Comparison of ENCODE assay signal across 19 mouse cellular contexts in the genomic region with DNA sequence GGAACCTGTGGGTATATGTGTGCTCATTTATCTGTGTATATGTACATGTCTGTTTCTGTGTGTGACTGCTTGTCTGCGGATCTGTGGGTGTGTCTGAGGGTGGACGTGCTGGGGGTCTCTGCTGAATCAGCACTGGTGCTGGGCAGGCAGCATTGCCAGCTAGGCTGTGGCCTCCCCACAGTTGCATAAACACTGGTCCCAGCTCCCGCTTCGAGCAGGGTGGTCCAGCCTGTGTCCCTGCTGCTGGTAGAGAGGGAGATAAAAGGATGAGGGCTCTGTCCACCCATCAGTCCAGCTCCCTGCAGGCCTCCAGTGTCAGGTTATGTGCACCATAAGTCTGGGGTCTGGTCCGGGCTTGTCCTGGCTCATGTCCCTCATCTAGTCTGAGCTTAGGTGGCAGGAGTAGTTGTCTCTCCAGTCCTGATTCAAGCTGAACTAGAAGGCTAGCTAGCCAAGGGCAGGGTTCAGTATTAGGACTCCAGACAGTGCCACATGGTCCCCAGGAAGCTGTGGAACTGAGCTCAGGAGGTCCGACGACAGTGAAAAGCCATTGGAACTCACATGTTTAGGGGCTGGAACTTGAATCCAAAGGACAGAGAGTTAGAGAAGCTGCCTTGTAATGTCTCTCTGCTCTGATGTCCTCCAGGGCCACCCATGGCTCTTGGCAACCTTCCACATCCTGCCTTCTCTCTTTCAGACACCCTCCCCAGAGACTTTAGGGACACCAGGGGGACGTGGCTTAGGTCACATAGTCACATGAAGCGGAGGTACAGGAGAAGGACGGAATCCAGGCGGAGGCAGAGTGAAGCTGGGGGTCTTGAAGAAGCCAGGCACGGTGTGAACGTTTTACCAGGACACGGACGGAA. TPM values are rescaled to one million over a fixed set of nuclear protein-coding genes. Genes with fewer than 3 reads are reported as not detected.
A peak's percentile ranks its signal among the peaks of the same experiment; 100 is the strongest.
DNase-seq lines count a peak whose midpoint lies in the region; ATAC-seq and TF ChIP-seq lines count a peak whose summit lies in the region.
"Had no signal": no experiment of that assay in that cellular context is flagged by ENCODE, and none has a peak within 500 bp of the region (broad histone marks: within the 10 kb centered on the region; RNA-seq: fewer than 3 reads in every experiment).

No protein-coding gene starts in this region.

- no peak overlapping the region for H3K27ac ChIP-seq in heart, embryonic 11.5 days (ENCODE audit: low read depth, low read length)
- H3K27ac ChIP-seq in ES-Bruce4 (ENCODE audit: insufficient read depth, low read length), result no peak overlapping the region
- peak overlapping the region; percentile 60 for H3K27ac ChIP-seq in heart, embryonic 16.5 days (ENCODE audit: low read length)
- H3K27ac ChIP-seq in cerebellum, adult 2 months (ENCODE audit: insufficient read depth, low read length), result no peak overlapping the region
- H3K27ac ChIP-seq in forebrain, embryonic 16.5 days (ENCODE audit: low read length), result no peak overlapping the region
- H3K27ac ChIP-seq: forebrain, embryonic 12.5 days; hindbrain, embryonic 12.5 days had no signal

- no peaks in the 10 kb centered on the region for H3K9me3 ChIP-seq in heart, embryonic 11.5 days (replicated peaks; ENCODE audit: control insufficient read depth, low read length)
- H3K9me3 ChIP-seq in ES-Bruce4 (replicated peaks; ENCODE audit: control insufficient read depth, insufficient read depth, low read length, poor library complexity, severe bottlenecking), result no peaks in the 10 kb centered on the region
- no peaks in the 10 kb centered on the region for H3K9me3 ChIP-seq in heart, embryonic 16.5 days (replicated peaks; ENCODE audit: control insufficient read depth, low read length)
- no peaks in the 10 kb centered on the region for H3K9me3 ChIP-seq in forebrain, embryonic 16.5 days (ENCODE audit: control insufficient read depth, low read length)
- H3K9me3 ChIP-seq: forebrain, embryonic 12.5 days; hindbrain, embryonic 12.5 days had no signal

- no peak for ATAC-seq in heart, embryonic 11.5 days (replicated peaks; ENCODE audit: insufficient number of reproducible peaks, low FRiP score, low TSS enrichment)
- ATAC-seq in heart, embryonic 16.5 days (replicated peaks; ENCODE audit: extremely low read depth, insufficient read depth, low FRiP score), result no peak
- no peak for ATAC-seq in forebrain, embryonic 16.5 days

- WGBS in heart, embryonic 11.5 days (ENCODE audit: insufficient replicate concordance), result 64% methylated on average over 15 of the region's 15 CpGs
- 52% methylated on average over 15 of the region's 15 CpGs for WGBS in heart, embryonic 16.5 days
- WGBS in cerebellum, adult 2 months, result 52% methylated on average over 15 of the region's 15 CpGs
- 78% methylated on average over 15 of the region's 15 CpGs for WGBS in forebrain, embryonic 16.5 days

- H3K9ac ChIP-seq in heart, embryonic 11.5 days (ENCODE audit: low read depth, low read length), result 0 out of 2 replicates have a peak overlapping the region, but pooled peaks have one; percentile 5
- H3K9ac ChIP-seq in ES-Bruce4 (ENCODE audit: low read depth, poor library complexity, severe bottlenecking), result no peak overlapping the region
- 0 out of 2 replicates have a peak overlapping the region, but pooled peaks have one; percentile 36 for H3K9ac ChIP-seq in heart, embryonic 16.5 days (ENCODE audit: low read length)
- H3K9ac ChIP-seq in forebrain, embryonic 16.5 days (replicated peaks; ENCODE audit: low read depth, low read length), result no peak overlapping the region
- H3K9ac ChIP-seq: forebrain, embryonic 12.5 days; hindbrain, embryonic 12.5 days had no signal

- H3K4me3 ChIP-seq in heart, embryonic 11.5 days (ENCODE audit: low read depth, low read length), result no peak overlapping the region
- H3K4me3 ChIP-seq in ES-Bruce4 (ENCODE audit: low read depth, low read length), result 0 out of 2 replicates have a peak overlapping the region, but pooled peaks have one; percentile 17
- H3K4me3 ChIP-seq in heart, embryonic 16.5 days (ENCODE audit: low read length), result no peak overlapping the region
- no peak overlapping the region for H3K4me3 ChIP-seq in cerebellum, adult 2 months (replicated peaks; ENCODE audit: insufficient read depth, low read depth, low read length)
- H3K4me3 ChIP-seq in forebrain, embryonic 16.5 days (replicated peaks; ENCODE audit: low read length), result no peak overlapping the region
- H3K4me3 ChIP-seq: forebrain, embryonic 12.5 days; hindbrain, embryonic 12.5 days had no signal

- TF ChIP-seq CTCF in ES-Bruce4 (IDR thresholded peaks at IDR 0.05; ENCODE audit: low read depth, low read length), result no peak
- no peak for TF ChIP-seq CTCF in cerebellum, adult 2 months (IDR thresholded peaks at IDR 0.05; ENCODE audit: borderline replicate concordance, insufficient read depth, low read depth, low read length)

- no peaks in the 10 kb centered on the region for H3K27me3 ChIP-seq in heart, embryonic 11.5 days (ENCODE audit: control insufficient read depth, insufficient read depth, low read length)
- no peaks in the 10 kb centered on the region for H3K27me3 ChIP-seq in ES-Bruce4 (ENCODE audit: control insufficient read depth, insufficient read depth, low read length, poor library complexity, severe bottlenecking)
- no peaks in the 10 kb centered on the region for H3K27me3 ChIP-seq in heart, embryonic 16.5 days (ENCODE audit: control insufficient read depth, insufficient read depth, low read length)
- no peaks in the 10 kb centered on the region for H3K27me3 ChIP-seq in cerebellum, adult 2 months (ENCODE audit: control insufficient read depth, insufficient read depth, low read length)
- no peaks in the 10 kb centered on the region for H3K27me3 ChIP-seq in forebrain, embryonic 16.5 days (replicated peaks; ENCODE audit: control insufficient read depth, insufficient read depth, low read length)

- no peak for DNase-seq in heart, adult 8-10 months (ENCODE audit: low spot score)
- peak; percentile 57 to 59 for DNase-seq in kidney, postnatal 4 days
- no peak for DNase-seq in left cerebral cortex, adult 18-20 months (ENCODE audit: low spot score in 2 of 2)
- DNase-seq in cerebellum, adult 2 months, result no peak
- DNase-seq: cerebellum, adult 9-10 months; right cerebral cortex, postnatal 25 days had no signal

- H3K36me3 ChIP-seq in heart, embryonic 11.5 days (ENCODE audit: control insufficient read depth, insufficient read depth, low read length), result 0 out of 2 replicates have a peak, but pooled peaks cover 6% of the 10 kb centered on the region
- no peaks in the 10 kb centered on the region for H3K36me3 ChIP-seq in ES-Bruce4 (ENCODE audit: control insufficient read depth, insufficient read depth, low read length, poor library complexity, severe bottlenecking)
- H3K36me3 ChIP-seq in heart, embryonic 16.5 days (ENCODE audit: control insufficient read depth, insufficient read depth), result peaks cover 10% of the 10 kb centered on the region
- H3K36me3 ChIP-seq in forebrain, embryonic 16.5 days (ENCODE audit: control insufficient read depth, insufficient read depth), result no peaks in the 10 kb centered on the region
- H3K36me3 ChIP-seq: forebrain, embryonic 12.5 days; hindbrain, embryonic 12.5 days had no signal

- H3K4me2 ChIP-seq in heart, embryonic 11.5 days, result no peak overlapping the region
- H3K4me2 ChIP-seq in heart, embryonic 16.5 days (ENCODE audit: low read depth, low read length), result no peak overlapping the region; the same call in 1 of the 2 replicates
- no peak overlapping the region for H3K4me2 ChIP-seq in forebrain, embryonic 16.5 days (ENCODE audit: low read length)
- H3K4me2 ChIP-seq: forebrain, embryonic 12.5 days; hindbrain, embryonic 12.5 days; liver, embryonic 11.5 days had no signal

- TF ChIP-seq POLR2A in ES-Bruce4 (IDR thresholded peaks at IDR 0.05; ENCODE audit: insufficient read depth, low read length), result no peak
- no peak for TF ChIP-seq POLR2A in cerebellum, adult 2 months (IDR thresholded peaks at IDR 0.05; ENCODE audit: borderline replicate concordance, insufficient read depth, low read length)

- H3K4me1 ChIP-seq in heart, embryonic 11.5 days (ENCODE audit: control insufficient read depth, insufficient read depth, low read length), result 0 out of 2 replicates have a peak, but pooled peaks cover 9% of the 10 kb centered on the region
- H3K4me1 ChIP-seq in ES-Bruce4 (ENCODE audit: control insufficient read depth, insufficient read depth, low read length), result no peaks in the 10 kb centered on the region
- H3K4me1 ChIP-seq in heart, embryonic 16.5 days (ENCODE audit: control insufficient read depth, insufficient read depth, low read length), result peaks cover 13% of the 10 kb centered on the region
- H3K4me1 ChIP-seq in cerebellum, adult 2 months (ENCODE audit: control insufficient read depth, insufficient read depth, low read length), result no peaks in the 10 kb centered on the region
- no peaks in the 10 kb centered on the region for H3K4me1 ChIP-seq in forebrain, embryonic 16.5 days (replicated peaks; ENCODE audit: control insufficient read depth, insufficient read depth, low read length)
- H3K4me1 ChIP-seq: forebrain, embryonic 12.5 days had no signal

- TF ChIP-seq EP300 in ES-Bruce4 (IDR thresholded peaks at IDR 0.05; ENCODE audit: insufficient read depth, low read depth, low read length), result no peak

RNA-seq across cellular contexts. Expression of gene Prss42, which starts 23.3 kb away (rescaled TPM):
- not detected in 2 replicates for polyA plus RNA-seq in heart, embryonic 11.5 days (2014; fragmentation: Nextera tagmentation; extraction: Ambion mirVana)
- not detected for total RNA-seq in heart, adult 8-10 months (2022)
- polyA plus RNA-seq in ES-Bruce4 (2011; ENCODE audit: insufficient read depth, insufficient read length, low read depth, missing spikeins), result 8.7 and 11.0 TPM in 2 replicates
- 0.15 TPM in 1 of 2 replicates, not detected in the other for polyA plus RNA-seq in heart, embryonic 16.5 days (2015; fragmentation: Nextera tagmentation; extraction: Ambion mirVana)
- total RNA-seq in left cerebral cortex, adult 18-20 months (2021), result not detected
- polyA plus RNA-seq in cerebellum, adult 2 months (2012; rRNA removed), result not detected in 2 replicates
- not detected in 2 replicates for polyA plus RNA-seq in forebrain, embryonic 16.5 days (2015; fragmentation: Nextera tagmentation; extraction: Ambion mirVana)
- total RNA-seq: gastrocnemius, adult 18-20 months; layer of hippocampus, adult 18-20 months; left cerebral cortex, postnatal 10 days; MEL had no signal
- polyA plus RNA-seq: C2C12; forebrain, embryonic 12.5 days; hindbrain, embryonic 12.5 days; liver, embryonic 11.5 days had no signal

RNA-seq across cellular contexts. Expression of gene Pth1r, which starts 27.7 kb away (rescaled TPM):
- 24.3 and 27.8 TPM in 2 replicates for polyA plus RNA-seq in heart, embryonic 11.5 days (2014; fragmentation: Nextera tagmentation; extraction: Ambion mirVana)
- 1 to 10 TPM; 4.4 to 7.0 (median 5.1) TPM for total RNA-seq in heart, adult 8-10 months (2022)
- 3.4 and 4.6 TPM in 2 replicates for polyA plus RNA-seq in ES-Bruce4 (2011; ENCODE audit: insufficient read depth, insufficient read length, low read depth, missing spikeins)
- polyA plus RNA-seq in heart, embryonic 16.5 days (2015; fragmentation: Nextera tagmentation; extraction: Ambion mirVana), result 21.0 and 26.3 TPM in 2 replicates
- 1 to 10 TPM; 5.3 to 6.9 TPM for total RNA-seq in left cerebral cortex, adult 18-20 months (2021)
- 12.5 and 12.9 TPM in 2 replicates for polyA plus RNA-seq in cerebellum, adult 2 months (2012; rRNA removed)
- polyA plus RNA-seq in forebrain, embryonic 16.5 days (2015; fragmentation: Nextera tagmentation; extraction: Ambion mirVana), result 6.4 and 8.4 TPM in 2 replicates

RNA-seq across cellular contexts. Expression of gene Myl3, which starts 33.0 kb away (rescaled TPM):
- 3,236 and 3,494 TPM in 2 replicates for polyA plus RNA-seq in heart, embryonic 11.5 days (2014; fragmentation: Nextera tagmentation; extraction: Ambion mirVana)
- total RNA-seq in heart, adult 8-10 months (2022), result over 10,000 TPM; 10,766 to 11,632 (median 11,251) TPM
- 2.2 and 4.1 TPM in 2 replicates for polyA plus RNA-seq in ES-Bruce4 (2011; ENCODE audit: insufficient read depth, insufficient read length, low read depth, missing spikeins)
- 4,391 and 5,295 TPM in 2 replicates for polyA plus RNA-seq in heart, embryonic 16.5 days (2015; fragmentation: Nextera tagmentation; extraction: Ambion mirVana)
- not detected for total RNA-seq in left cerebral cortex, adult 18-20 months (2021)
- 0.43 and 0.51 TPM in 2 replicates for polyA plus RNA-seq in cerebellum, adult 2 months (2012; rRNA removed)
- polyA plus RNA-seq in forebrain, embryonic 16.5 days (2015; fragmentation: Nextera tagmentation; extraction: Ambion mirVana), result 0.39 TPM in 1 of 2 replicates, not detected in the other
- total RNA-seq: layer of hippocampus, adult 18-20 months; MEL had no signal
- polyA plus RNA-seq: C2C12 had no signal

RNA-seq across cellular contexts. Expression of gene Prss44, which starts 39.2 kb away (rescaled TPM):
- polyA plus RNA-seq in heart, embryonic 11.5 days (2014; fragmentation: Nextera tagmentation; extraction: Ambion mirVana), result not detected in 2 replicates
- total RNA-seq in heart, adult 8-10 months (2022), result not detected
- 0.54 and 2.1 TPM in 2 replicates for polyA plus RNA-seq in ES-Bruce4 (2011; ENCODE audit: insufficient read depth, insufficient read length, low read depth, missing spikeins)
- not detected in 2 replicates for polyA plus RNA-seq in heart, embryonic 16.5 days (2015; fragmentation: Nextera tagmentation; extraction: Ambion mirVana)
- not detected for total RNA-seq in left cerebral cortex, adult 18-20 months (2021)
- polyA plus RNA-seq in cerebellum, adult 2 months (2012; rRNA removed), result not detected in 2 replicates
- polyA plus RNA-seq in forebrain, embryonic 16.5 days (2015; fragmentation: Nextera tagmentation; extraction: Ambion mirVana), result not detected in 2 replicates
- total RNA-seq: gastrocnemius, adult 18-20 months; layer of hippocampus, adult 18-20 months; left cerebral cortex, postnatal 10 days; MEL had no signal
- polyA plus RNA-seq: C2C12; forebrain, embryonic 12.5 days; hindbrain, embryonic 12.5 days; liver, embryonic 11.5 days; stomach, embryonic 14.5 days had no signal

RNA-seq across cellular contexts. Expression of gene Prss43, which starts 51.9 kb away (rescaled TPM):
- not detected in 2 replicates for polyA plus RNA-seq in heart, embryonic 11.5 days (2014; fragmentation: Nextera tagmentation; extraction: Ambion mirVana)
- total RNA-seq in heart, adult 8-10 months (2022), result not detected
- polyA plus RNA-seq in ES-Bruce4 (2011; ENCODE audit: insufficient read depth, insufficient read length, low read depth, missing spikeins), result not detected in 2 replicates
- not detected in 2 replicates for polyA plus RNA-seq in heart, embryonic 16.5 days (2015; fragmentation: Nextera tagmentation; extraction: Ambion mirVana)
- under 1 TPM in 1 of 2 experiments, not detected in 1; 0.28 TPM for total RNA-seq in left cerebral cortex, adult 18-20 months (2021)
- 0.08 and 0.10 TPM in 2 replicates for polyA plus RNA-seq in cerebellum, adult 2 months (2012; rRNA removed)
- polyA plus RNA-seq in forebrain, embryonic 16.5 days (2015; fragmentation: Nextera tagmentation; extraction: Ambion mirVana), result not detected in 2 replicates
- total RNA-seq: gastrocnemius, adult 18-20 months; MEL had no signal
- polyA plus RNA-seq: C2C12; forebrain, embryonic 12.5 days; hindbrain, embryonic 12.5 days; liver, embryonic 11.5 days; stomach, embryonic 14.5 days had no signal

Comparison
In these comparisons a context has a peak if more than half of its experiments do, and no peak if none do; other contexts are left out.
1. H3K9ac ChIP-seq: peak in heart, embryonic 11.5 days (single experiment) and heart, embryonic 16.5 days (single experiment); none in ES-Bruce4 (single experiment) and forebrain, embryonic 16.5 days (single experiment).
2. DNase-seq: peak in kidney, postnatal 4 days (2 of 2); none in heart, adult 8-10 months (single experiment), left cerebral cortex, adult 18-20 months (0 of 2) and cerebellum, adult 2 months (0 of 2).
3. RNA of gene Myl3, which starts 33.0 kb away (polyA plus RNA-seq): 4,391 to 5,295 TPM in heart, embryonic 16.5 days and 3,236 to 3,494 TPM in heart, embryonic 11.5 days; 2.2 to 4.1 TPM in ES-Bruce4, 0.43 to 0.51 TPM in cerebellum, adult 2 months and 0.39 TPM in forebrain, embryonic 16.5 days; every median in the first group is over 100 times any median in the second.